Mouse (Mus musculus) erythroid progenitor cell, adult 5-6 weeks (primary cell): ENCODE measurements around the gene Defb26. TPM values are rescaled to one million over a fixed set of nuclear protein-coding genes. Genes with fewer than 3 reads are reported as not detected.

Experiments
- ATAC-seq: replicated peaks from 2 replicates; pipeline ENCODE4 v1.8.0; 2016; ENCODE audit warnings: moderate number of reproducible peaks, mild to moderate bottlenecking, moderate TSS enrichment, inconsistent platforms; ENCODE audit not compliant: poor library complexity, low FRiP score, severe bottlenecking
- total RNA-seq, 2 experiments: library from RNA; stranded (forward) in 1 of 2; stranded (reverse) in 1 of 2; fragments of 150-400 nt in 1 of 2; fragments of 186-747, 209-891 nt in 1 of 2; gene quantifications; 2 replicates each; pipeline versions ENCODE4 v1.2.3 to v1.2.4; 2015 to 2017; ENCODE audit warnings: low replicate concordance in 2 of 2

Gene Defb26
- total RNA-seq, 2 experiments from 2014 or later: not detected

GRCm38 (mm10) chr2:152476763-152477162, 34.7 kb downstream of the Defb26 start, which contains the start of gene Defb20:
Defb20 (plus strand) TSS chr2:152477063.
- ATAC-seq: no peak

DNA sequence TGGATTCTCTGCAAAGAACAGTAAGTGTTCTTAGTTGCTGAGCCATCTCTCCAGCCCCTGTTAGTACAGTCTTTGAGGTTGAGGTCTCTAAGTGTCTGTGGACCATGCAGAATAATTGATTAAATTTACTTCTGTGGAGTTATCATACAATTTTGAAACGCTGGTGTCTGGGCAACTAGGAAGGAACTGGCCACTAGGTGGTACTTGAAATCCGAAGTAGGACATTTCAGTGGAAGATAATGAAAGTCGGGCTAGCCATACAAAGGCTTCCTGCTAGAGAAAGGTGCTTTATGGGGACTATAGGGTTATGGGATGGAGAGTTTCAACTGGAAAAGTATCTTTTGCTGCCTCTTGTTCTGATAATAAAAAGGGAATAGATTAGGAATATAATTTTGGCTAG, 39.1 kb downstream of the Defb26 start:
- no peak for ATAC-seq

DNA sequence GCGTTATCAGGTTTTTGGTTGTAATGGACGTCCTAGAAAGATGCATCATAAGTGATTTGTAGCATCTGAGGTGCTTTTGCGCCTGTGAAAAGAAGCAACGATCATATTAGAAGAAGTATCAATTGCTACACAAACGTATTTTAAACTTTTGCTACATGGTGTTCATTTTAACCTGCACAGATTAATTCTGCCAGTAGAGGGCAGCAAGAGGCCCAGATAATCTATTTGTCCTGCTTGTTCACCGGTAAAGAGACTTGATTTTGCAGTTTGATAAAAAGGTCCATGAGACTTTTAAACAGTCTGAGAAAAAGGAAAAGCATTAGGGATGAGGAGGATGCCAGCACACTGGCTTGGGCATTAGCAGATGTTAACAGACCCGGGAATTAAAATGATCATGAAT, 40.5 kb downstream of the Defb26 start:
- ATAC-seq: no peak

- ATAC-seq: no peak
Observed at GRCm38 (mm10) chr2:152464570-152465150, 46.8 kb downstream of the Defb26 start, which contains the start of gene Defb23. Defb23 (minus strand) TSS chr2:152464620.

GRCm38 (mm10) chr2:152459241-152459640, 52.3 kb downstream of the Defb26 start:
- ATAC-seq: no peak

Other genes starting within 250 kb of the Defb26 start
- gene Tbc1d20, start 217.9 kb downstream of the Defb26 start, total RNA-seq (2015; ENCODE audit: low replicate concordance): 9.0 and 15.5 TPM in 2 replicates
- gene Tbc1d20, start 217.9 kb downstream of the Defb26 start, total RNA-seq (2017; ENCODE audit: low replicate concordance): 7.4 and 14.3 TPM in 2 replicates
- gene Rbck1, start 179.0 kb downstream of the Defb26 start, total RNA-seq (2015; ENCODE audit: low replicate concordance): 53.0 and 64.6 TPM in 2 replicates
- gene Rbck1, start 179.0 kb downstream of the Defb26 start, total RNA-seq (2017; ENCODE audit: low replicate concordance): 20.3 and 35.2 TPM in 2 replicates
- not detected in 2 replicates for gene Trib3, start 167.7 kb downstream of the Defb26 start, total RNA-seq (2015; ENCODE audit: low replicate concordance)
- gene Trib3, start 167.7 kb downstream of the Defb26 start, total RNA-seq (2017; ENCODE audit: low replicate concordance): 3.1 TPM in 1 of 2 replicates, not detected in the other
- gene Nrsn2, start 135.1 kb downstream of the Defb26 start, total RNA-seq (2015; ENCODE audit: low replicate concordance): not detected in 2 replicates
- not detected in 2 replicates for gene Nrsn2, start 135.1 kb downstream of the Defb26 start, total RNA-seq (2017; ENCODE audit: low replicate concordance)
- 4.0 and 4.2 TPM in 2 replicates for gene Sox12, start 113.6 kb downstream of the Defb26 start, total RNA-seq (2015; ENCODE audit: low replicate concordance)
- gene Sox12, start 113.6 kb downstream of the Defb26 start, total RNA-seq (2017; ENCODE audit: low replicate concordance): 0.39 and 0.83 TPM in 2 replicates
- gene Zcchc3, start 96.7 kb downstream of the Defb26 start, total RNA-seq (2015; ENCODE audit: low replicate concordance): 6.8 and 9.6 TPM in 2 replicates
- gene Zcchc3, start 96.7 kb downstream of the Defb26 start, total RNA-seq (2017; ENCODE audit: low replicate concordance): 4.9 and 5.4 TPM in 2 replicates
- not detected in 2 replicates for gene 6820408C15Rik, start 96.1 kb downstream of the Defb26 start, total RNA-seq (2015; ENCODE audit: low replicate concordance)
- gene 6820408C15Rik, start 96.1 kb downstream of the Defb26 start, total RNA-seq (2017; ENCODE audit: low replicate concordance): 1.0 TPM in 1 of 2 replicates, not detected in the other
- gene Defb23, start 47.1 kb downstream of the Defb26 start, total RNA-seq (2015; ENCODE audit: low replicate concordance): not detected in 2 replicates
- not detected in 2 replicates for gene Defb23, start 47.1 kb downstream of the Defb26 start, total RNA-seq (2017; ENCODE audit: low replicate concordance)
- gene Defb20, start 34.6 kb downstream of the Defb26 start, total RNA-seq (2015; ENCODE audit: low replicate concordance): not detected in 2 replicates
- not detected in 2 replicates for gene Defb20, start 34.6 kb downstream of the Defb26 start, total RNA-seq (2017; ENCODE audit: low replicate concordance)
- not detected in 2 replicates for gene Defb22, start 21.6 kb downstream of the Defb26 start, total RNA-seq (2015; ENCODE audit: low replicate concordance)
- gene Defb22, start 21.6 kb downstream of the Defb26 start, total RNA-seq (2017; ENCODE audit: low replicate concordance): not detected in 2 replicates
- not detected in 2 replicates for gene Defb28, start 6.6 kb upstream of the Defb26 start, total RNA-seq (2015; ENCODE audit: low replicate concordance)
- gene Defb28, start 6.6 kb upstream of the Defb26 start, total RNA-seq (2017; ENCODE audit: low replicate concordance): not detected in 2 replicates
- not detected in 2 replicates for gene Defb29, start 28.4 kb upstream of the Defb26 start, total RNA-seq (2015; ENCODE audit: low replicate concordance)
- not detected in 2 replicates for gene Defb29, start 28.4 kb upstream of the Defb26 start, total RNA-seq (2017; ENCODE audit: low replicate concordance)
- not detected in 2 replicates for gene Gm17416, start 57.6 kb upstream of the Defb26 start, total RNA-seq (2015; ENCODE audit: low replicate concordance)
- gene Gm17416, start 57.6 kb upstream of the Defb26 start, total RNA-seq (2017; ENCODE audit: low replicate concordance): not detected in 2 replicates
- gene Defb21, start 61.1 kb upstream of the Defb26 start, total RNA-seq (2015; ENCODE audit: low replicate concordance): not detected in 2 replicates
- not detected in 2 replicates for gene Defb21, start 61.1 kb upstream of the Defb26 start, total RNA-seq (2017; ENCODE audit: low replicate concordance)
- not detected in 2 replicates for gene Defb19, start 68.6 kb upstream of the Defb26 start, total RNA-seq (2015; ENCODE audit: low replicate concordance)
- not detected in 2 replicates for gene Defb19, start 68.6 kb upstream of the Defb26 start, total RNA-seq (2017; ENCODE audit: low replicate concordance)
- gene Defb45, start 87.7 kb upstream of the Defb26 start, total RNA-seq (2015; ENCODE audit: low replicate concordance): not detected in 2 replicates
- gene Defb45, start 87.7 kb upstream of the Defb26 start, total RNA-seq (2017; ENCODE audit: low replicate concordance): not detected in 2 replicates
- gene Defb36, start 92.6 kb upstream of the Defb26 start, total RNA-seq (2015; ENCODE audit: low replicate concordance): not detected in 2 replicates
- not detected in 2 replicates for gene Defb36, start 92.6 kb upstream of the Defb26 start, total RNA-seq (2017; ENCODE audit: low replicate concordance)
- not detected in 2 replicates for gene Defb25, start 111.4 kb upstream of the Defb26 start, total RNA-seq (2015; ENCODE audit: low replicate concordance)
- not detected in 2 replicates for gene Defb25, start 111.4 kb upstream of the Defb26 start, total RNA-seq (2017; ENCODE audit: low replicate concordance)
- 2.9 TPM in 1 of 2 replicates, not detected in the other for gene Rem1, start 115.3 kb upstream of the Defb26 start, total RNA-seq (2015; ENCODE audit: low replicate concordance)
- not detected in 2 replicates for gene Rem1, start 115.3 kb upstream of the Defb26 start, total RNA-seq (2017; ENCODE audit: low replicate concordance)
- gene H13, start 157.8 kb upstream of the Defb26 start, total RNA-seq (2015; ENCODE audit: low replicate concordance): 17.7 and 24.7 TPM in 2 replicates
- 11.6 and 13.2 TPM in 2 replicates for gene H13, start 157.8 kb upstream of the Defb26 start, total RNA-seq (2017; ENCODE audit: low replicate concordance)
- not detected in 2 replicates for gene Mcts2, start 175.3 kb upstream of the Defb26 start, total RNA-seq (2015; ENCODE audit: low replicate concordance)
- gene Mcts2, start 175.3 kb upstream of the Defb26 start, total RNA-seq (2017; ENCODE audit: low replicate concordance): 1.7 TPM in 1 of 2 replicates, not detected in the other
- gene Id1, start 224.6 kb upstream of the Defb26 start, total RNA-seq (2015; ENCODE audit: low replicate concordance): 1.3 and 17.3 TPM in 2 replicates
- 1.6 and 2.6 TPM in 2 replicates for gene Id1, start 224.6 kb upstream of the Defb26 start, total RNA-seq (2017; ENCODE audit: low replicate concordance)
- 1.8 TPM in 1 of 2 replicates, not detected in the other for gene Cox4i2, start 242.5 kb upstream of the Defb26 start, total RNA-seq (2015; ENCODE audit: low replicate concordance)
- not detected in 2 replicates for gene Cox4i2, start 242.5 kb upstream of the Defb26 start, total RNA-seq (2017; ENCODE audit: low replicate concordance)